Mouse (Mus musculus) neutrophil, adult 5-6 weeks (primary cell): ENCODE results near the gene Ikbip. TPM values are rescaled to one million over a fixed set of nuclear protein-coding genes. Genes with fewer than 3 reads are reported as not detected.

Experiments
- ATAC-seq: fragments of 151-379, 151-347 bp; 2 replicates; pipeline ENCODE4 v1.8.0; 2017; ENCODE audit warnings: mild to moderate bottlenecking, moderate TSS enrichment; ENCODE audit not compliant: insufficient number of reproducible peaks, poor library complexity, low FRiP score, severe bottlenecking; ENCODE audit errors: extremely low read depth
- total RNA-seq: library from RNA; stranded (forward); fragments of 200-1000 nt; gene quantifications from 2 replicates; pipeline ENCODE4 v1.2.3, GENCODE M21; 2017

Ikbip gene
- total RNA-seq, result 7.8 and 7.9 TPM in 2 replicates

DNA sequence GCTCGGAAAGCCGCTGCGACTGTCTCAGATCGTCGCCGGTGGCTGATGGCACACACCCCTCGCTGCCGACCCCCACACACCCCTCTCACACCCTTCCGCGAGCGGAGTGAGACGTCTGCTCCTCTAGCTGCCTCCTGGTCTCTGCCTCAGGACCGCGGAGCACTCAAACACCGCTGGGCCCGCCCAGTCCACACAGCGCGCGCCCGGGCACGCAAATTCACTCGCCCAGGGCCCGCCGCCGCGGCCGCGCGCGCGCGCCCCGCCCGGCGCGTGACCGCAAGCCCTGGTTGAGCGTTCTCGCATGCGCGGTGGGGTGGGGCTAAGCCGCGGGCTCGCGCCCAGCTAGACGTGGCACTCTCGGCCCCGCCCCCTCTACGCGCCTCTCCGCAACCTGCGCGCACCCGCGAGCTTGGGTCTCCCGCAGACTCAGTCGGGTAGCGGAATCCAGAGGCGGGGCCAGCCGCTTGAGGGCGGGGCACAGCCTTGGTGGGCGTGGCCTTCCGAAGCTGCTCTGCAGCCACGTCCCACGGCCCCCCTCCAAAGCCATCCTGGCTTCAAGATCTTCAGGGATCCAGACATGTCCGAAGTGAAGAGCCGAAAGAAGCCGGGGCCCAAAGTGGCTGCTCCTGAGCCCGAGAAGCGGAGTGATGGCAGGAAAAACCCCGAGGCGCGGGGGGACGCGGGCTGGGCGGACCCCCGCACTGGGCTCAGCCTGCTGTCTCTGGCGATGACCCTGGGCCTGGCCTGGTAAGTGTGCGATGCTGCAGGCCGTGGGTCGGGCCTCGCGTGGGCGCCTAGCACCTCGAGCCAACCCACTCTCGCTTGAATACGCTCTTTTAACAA, at the start of gene Ikbip, which contains the start of gene Apaf1:
Gene Ikbip, plus strand, starts transcription at position 391 of the 843 bp plus-strand sequence.
Gene Apaf1, minus strand, starts transcription at position 221 of the 843 bp plus-strand sequence.
- ATAC-seq, result peak; percentile 97

GRCm38 (mm10) chr10:91033942-91034341, 48.8 kb upstream of the Ikbip start:
- ATAC-seq, result peak; percentile 64

DNA sequence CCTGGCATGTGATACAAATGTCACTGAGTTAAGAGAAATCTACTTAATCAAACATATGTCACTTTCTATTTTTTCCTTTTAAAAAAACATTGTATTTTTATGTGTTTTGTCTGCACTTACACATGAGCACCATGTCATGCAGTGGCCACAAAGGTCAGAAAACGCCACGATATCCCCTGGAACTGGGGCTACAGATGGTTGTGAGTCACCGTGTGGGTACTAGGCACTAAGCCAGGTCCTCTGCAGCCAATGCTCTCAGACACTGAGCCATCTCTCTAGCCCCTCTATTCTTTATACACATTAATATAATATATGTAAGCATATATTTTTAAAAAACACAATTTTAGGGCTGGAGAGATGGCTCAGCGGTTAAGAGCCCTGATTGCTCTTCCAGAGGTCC, 33.0 kb upstream of the Ikbip start:
- no peak for ATAC-seq

DNA sequence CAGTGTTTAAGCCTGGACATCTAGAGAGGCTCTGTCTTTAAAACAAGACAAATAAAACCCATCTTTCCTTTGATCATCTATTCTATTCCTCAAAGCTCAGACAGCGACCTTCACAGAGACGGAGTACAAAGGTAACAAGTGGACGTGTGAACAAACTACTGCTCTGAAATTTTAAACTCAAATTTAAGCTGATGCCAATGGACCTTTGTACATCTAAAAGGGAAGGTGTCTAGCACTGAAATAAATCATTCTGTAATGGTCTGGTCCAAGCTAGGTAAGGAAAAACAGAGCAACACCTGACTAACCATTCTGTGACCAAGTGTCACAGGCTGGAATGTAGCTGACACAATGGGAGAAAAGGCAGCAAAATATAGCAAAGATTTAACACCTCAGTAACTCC, 31.6 kb upstream of the Ikbip start:
- no peak for ATAC-seq

DNA sequence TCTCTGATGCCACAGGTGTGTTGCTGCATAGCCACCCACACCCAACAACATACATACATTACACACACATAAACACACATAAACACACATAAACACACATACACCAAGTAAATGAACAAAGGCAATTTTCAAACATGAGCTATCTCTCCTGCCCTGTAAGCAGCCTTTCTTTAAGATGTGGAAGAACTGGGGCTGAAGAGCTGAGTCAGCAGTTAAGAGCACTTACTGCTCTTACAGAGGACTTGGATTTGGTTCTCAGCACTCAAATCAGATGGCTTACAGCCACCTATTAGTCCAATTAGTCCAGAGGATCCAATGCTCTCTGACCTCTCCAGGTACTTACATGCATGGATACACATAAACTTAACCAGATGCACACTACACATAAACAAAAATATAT, 30.0 kb upstream of the Ikbip start:
- no peak for ATAC-seq

DNA sequence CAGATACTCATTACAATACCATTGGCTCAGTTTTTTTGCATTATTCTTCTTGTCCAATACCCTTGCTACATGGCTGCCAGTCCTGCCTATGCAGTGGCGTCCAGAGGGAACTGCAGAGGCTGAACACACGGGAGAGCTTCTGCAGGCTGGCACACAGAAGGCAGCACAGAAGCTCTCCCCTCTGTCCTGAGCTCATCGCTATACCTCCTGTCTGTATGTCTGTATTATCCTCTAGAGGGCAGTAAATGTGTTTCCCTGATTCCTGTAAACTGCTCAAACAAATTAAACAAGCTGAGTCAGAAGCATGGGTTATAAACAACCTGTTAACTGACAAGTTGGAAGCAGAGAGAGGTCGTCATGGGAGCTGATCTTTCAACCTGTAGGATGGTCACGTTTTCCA, 22.0 kb upstream of the Ikbip start:
- ATAC-seq, result peak; percentile 46; the same call in 1 of the 2 replicates

DNA sequence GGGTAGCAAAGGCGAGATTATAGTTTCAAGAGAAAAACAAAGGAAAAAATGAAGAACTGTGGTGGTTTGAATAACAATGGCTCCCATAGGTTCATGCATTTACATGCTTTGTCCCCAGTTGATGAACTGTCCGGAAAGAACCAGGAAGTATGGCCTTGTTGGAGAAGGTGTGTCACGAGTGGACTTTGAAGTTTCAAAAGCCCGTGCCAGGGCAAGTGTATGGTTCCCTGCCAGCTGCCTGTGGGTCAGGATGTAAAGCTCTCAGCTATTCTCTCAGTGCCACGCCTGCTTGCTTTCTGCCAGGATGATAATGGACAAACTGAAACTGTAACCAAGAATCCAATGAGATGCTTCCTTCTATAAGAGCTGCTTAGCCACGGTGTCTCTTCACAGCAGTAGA, 20.4 kb upstream of the Ikbip start:
- no peak for ATAC-seq

GRCm38 (mm10) chr10:91071768-91072167, 11.0 kb upstream of the Ikbip start:
- ATAC-seq, result peak; percentile 55; the same call in 1 of the 2 replicates

GRCm38 (mm10) chr10:91073345-91073744, 9.4 kb upstream of the Ikbip start:
- no peak for ATAC-seq

DNA sequence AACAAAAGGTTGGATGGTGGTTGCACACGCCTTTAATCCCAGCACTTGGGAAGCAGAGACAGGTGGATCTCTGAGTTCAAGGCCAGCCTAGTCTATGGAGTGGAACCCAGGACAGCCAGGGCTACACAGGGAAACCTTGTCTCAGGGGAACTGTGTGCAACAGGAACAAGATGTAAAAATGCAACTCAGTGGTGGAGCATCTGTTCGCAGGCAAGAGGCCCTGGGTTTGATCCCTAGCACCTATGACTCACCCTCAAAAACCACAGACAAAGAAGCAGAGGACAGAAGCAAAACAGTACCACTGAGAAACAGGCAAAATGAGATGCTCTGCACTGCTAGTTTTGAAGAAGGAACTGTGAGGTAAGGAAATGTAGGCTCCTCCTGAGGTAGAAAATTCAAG, 6.1 kb upstream of the Ikbip start:
- no peak for ATAC-seq

DNA sequence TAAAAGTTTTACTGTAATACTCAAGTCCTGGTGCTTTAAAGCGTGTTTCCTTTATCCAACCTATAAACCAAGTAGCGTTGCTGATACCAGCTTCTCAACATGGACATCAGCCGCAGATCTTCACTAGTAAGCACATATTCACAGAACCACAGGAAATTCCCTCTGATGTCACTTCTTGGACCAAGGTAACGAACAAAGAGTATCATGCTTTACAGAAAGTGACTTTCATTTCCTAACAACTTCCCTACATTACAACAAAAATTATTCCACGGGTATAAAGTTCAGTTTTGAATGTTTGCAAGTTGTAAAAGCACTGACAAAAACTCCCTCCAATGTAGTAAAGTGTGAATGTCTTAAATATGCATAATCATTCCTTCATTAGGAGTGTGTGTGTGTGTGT, 2.2 kb upstream of the Ikbip start:
- ATAC-seq, result no peak

- ATAC-seq, result no peak
Observed at GRCm38 (mm10) chr10:91081959-91082507, 707 bp upstream of the Ikbip start.

- ATAC-seq, result peak; percentile 16; the same call in 1 of the 2 replicates
Observed at GRCm38 (mm10) chr10:91083393-91083927, 720 bp downstream of the Ikbip start.

- ATAC-seq, result no peak
Observed at GRCm38 (mm10) chr10:91092812-91093211, 10.1 kb downstream of the Ikbip start.

DNA sequence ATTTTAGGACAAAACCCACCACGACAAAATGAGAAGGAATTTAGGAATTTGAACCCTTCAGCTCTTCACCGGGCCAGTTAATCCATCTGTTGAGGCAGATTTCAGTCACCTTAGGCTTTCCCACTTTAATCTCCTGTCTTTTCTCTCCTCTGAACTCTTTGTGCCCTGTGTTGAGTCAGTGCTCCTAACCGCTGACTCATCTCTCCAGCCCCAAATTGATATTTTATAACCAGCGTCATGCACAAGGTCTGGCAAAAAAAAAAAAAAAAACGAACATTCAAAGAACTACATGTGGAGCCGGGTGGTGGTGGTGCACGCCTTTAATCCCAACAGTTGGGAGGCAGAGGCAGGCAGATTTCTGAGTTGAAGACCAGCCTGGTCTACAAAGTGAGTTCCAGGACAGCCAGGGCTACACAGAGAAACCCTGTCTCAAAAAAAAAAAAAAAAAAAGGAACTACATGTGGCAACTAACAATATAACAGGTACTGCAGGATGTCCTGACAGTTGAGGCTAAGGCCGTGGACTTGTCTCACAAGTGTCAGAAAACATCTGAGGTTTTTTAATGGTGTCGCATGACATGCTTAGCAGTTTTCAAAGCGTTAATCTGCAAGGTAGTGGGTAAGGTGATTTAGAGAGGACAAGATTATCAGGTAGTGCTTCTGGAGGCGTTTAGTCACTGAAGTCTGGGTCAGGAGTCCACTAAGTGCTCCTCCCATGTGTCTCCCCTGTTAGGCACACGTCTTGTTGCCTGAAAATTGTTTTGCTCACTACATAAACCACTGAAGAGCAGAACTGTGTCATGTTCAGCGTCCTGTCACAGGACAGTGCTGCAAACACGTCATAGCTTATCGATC, 11.7 kb downstream of the Ikbip start:
- ATAC-seq, result no peak

DNA sequence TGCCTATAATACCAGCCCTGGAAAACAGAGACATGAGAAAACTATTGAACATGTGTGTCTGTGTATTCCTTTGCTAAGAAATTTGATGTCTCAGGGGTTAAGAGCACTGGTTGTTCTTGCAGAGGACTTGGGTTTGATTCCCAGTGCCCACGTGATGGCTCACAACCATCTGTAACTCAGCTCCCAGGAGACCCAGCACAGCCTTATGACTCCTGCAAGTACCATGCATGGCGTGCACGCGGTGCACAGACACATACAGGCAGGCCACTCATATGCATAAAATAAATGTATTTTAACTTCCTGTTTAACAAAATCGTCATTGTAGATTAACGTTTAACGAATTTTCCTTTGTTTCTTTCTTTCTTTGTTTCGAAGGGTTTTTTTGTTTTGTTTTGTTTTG, 15.3 kb downstream of the Ikbip start:
- ATAC-seq, result no peak

- ATAC-seq, result no peak
Observed at GRCm38 (mm10) chr10:91100101-91100500, 17.4 kb downstream of the Ikbip start.

DNA sequence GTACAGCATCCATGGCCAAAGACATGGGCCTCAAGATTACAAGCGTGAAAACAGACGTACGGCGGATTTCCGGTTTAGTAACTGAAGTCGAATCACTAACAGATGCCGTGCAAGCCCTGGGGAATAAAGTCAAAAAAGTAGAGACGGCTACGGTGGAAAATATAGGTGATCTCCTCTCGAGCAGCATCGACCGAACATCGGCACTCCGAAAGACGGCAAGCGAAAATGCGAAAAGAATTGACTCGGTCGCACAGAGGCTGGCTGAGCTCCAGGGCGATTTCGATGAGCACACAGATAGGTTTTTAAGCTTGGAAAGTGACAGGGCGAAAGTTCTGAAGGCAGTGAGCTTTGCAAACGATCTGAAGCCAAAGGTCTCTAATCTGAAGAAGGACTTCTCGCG, 19.2 kb downstream of the Ikbip start:
- no peak for ATAC-seq
